Mouse (Mus musculus): ENCODE data around the gene Kdm2a.

- TF ChIP-seq CTCF (conservative IDR thresholded peaks at IDR 0.05 in 1 of 2, IDR thresholded peaks at IDR 0.05 in 1 of 2; ENCODE audit: low read depth in 2 of 2, low read length in 2 of 2) (no peak), SIN3A (IDR thresholded peaks at IDR 0.05; ENCODE audit: low read length) (no peak), POLR2A (IDR thresholded peaks at IDR 0.05; ENCODE audit: low read depth, low read length) (no peak), CHD2 (IDR thresholded peaks at IDR 0.05; ENCODE audit: low read length) (no peak), EP300 (IDR thresholded peaks at IDR 0.05; ENCODE audit: low read length) (no peak), ZNF384 (IDR thresholded peaks at IDR 0.05; ENCODE audit: low read depth, low read length) (no peak), MAFK (IDR thresholded peaks at IDR 0.05; ENCODE audit: insufficient replicate concordance, low read length) (no peak), RCOR1 (conservative IDR thresholded peaks at IDR 0.05; ENCODE audit: low read depth, low read length) (no peak), NRF1 (IDR thresholded peaks at IDR 0.05; ENCODE audit: low read depth, low read length) (no peak), ZC3H11A (IDR thresholded peaks at IDR 0.05; ENCODE audit: low read depth, low read length) (no peak), MYC (IDR thresholded peaks at IDR 0.05; ENCODE audit: low read depth, low read length) (no peak), POLR2AphosphoS2 (IDR thresholded peaks at IDR 0.05; ENCODE audit: low read depth, low read length) (no peak), MXI1 (IDR thresholded peaks at IDR 0.05; ENCODE audit: low read depth, low read length) (no peak)
Observed at GRCm38 (mm10) chr19:4296611-4297010, 101.5 kb downstream of the Kdm2a start.
